Mouse (Mus musculus) megakaryocyte, adult 5-6 weeks (primary cell): Measurements from ENCODE around the gene Ptprd. TPM values are rescaled to one million over a fixed set of nuclear protein-coding genes. Genes with fewer than 3 reads are reported as not detected.

Source experiments
- ATAC-seq: 2 replicates; pipeline ENCODE4 v1.8.0; 2016; ENCODE audit warnings: mild to moderate bottlenecking, inconsistent platforms; ENCODE audit not compliant: poor library complexity, severe bottlenecking
- total RNA-seq, 2 experiments: library from RNA; stranded (forward) in 1 of 2; stranded (reverse) in 1 of 2; fragments of 153-499, 151-499 nt in 1 of 2; fragments of 221-1000, 200-1000 nt in 1 of 2; gene quantifications; 2 replicates each; pipeline versions ENCODE4 v1.2.3 to v1.2.4; 2015 to 2017

Gene Ptprd
- total RNA-seq, 2 experiments from 2014 or later, result 0.04 to 0.29 TPM

DNA sequence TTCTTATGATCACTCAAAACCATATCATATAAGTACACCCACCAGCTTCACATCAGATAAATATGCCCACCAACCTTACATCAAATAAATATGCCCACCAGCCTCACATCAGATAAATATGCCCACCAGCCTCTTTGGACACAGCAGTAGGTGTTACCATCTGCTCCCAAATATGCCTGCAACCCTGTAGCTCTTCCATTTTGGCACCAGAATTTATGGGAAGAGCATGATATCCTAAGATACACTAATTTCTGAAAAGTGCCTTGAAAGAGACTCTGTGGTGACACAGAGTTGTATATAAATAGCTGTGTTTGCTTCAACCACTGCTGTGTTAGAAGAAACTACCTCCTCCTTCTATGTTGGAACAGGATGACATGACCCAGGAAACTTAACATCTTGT, 1538.5 kb downstream of the Ptprd start:
- ATAC-seq, result no peak

DNA sequence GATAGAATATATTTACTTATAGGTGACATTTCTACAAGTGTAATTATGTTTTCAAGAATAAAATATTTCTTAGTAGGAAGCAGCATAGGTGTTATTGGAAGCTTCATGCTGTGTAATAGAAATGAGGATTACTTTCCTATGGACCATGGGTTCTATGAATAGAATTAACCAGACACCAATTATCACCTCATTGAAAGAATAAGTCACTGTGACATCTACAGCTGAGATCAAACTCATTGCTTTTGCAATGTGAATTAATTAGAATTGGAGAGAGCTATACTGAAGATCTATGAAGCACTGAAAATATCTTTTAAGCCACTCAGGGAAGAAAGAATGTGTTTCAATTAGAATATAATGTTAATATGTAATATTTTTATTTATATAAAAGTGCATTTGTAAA, 1539.1 kb downstream of the Ptprd start:
- no peak for ATAC-seq

DNA sequence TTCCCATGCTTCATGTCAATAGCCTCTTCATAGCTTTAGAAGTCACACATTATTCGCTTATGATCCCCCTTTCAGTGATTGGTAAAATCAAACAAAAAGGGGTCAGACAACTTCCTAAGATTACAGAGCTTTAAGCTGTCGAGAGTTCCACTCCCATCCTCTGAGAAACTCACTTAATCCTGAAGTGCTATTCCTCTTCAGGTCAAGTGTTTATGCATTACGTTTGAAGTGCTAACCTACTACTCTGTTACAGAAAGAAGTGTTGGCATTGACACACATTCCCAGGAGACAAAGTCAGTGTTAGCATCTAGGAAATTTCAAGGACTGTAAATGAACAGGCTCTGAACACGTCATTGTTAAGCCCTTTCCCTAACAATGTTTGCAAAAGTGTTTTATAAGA, 1550.0 kb downstream of the Ptprd start:
- no peak for ATAC-seq

DNA sequence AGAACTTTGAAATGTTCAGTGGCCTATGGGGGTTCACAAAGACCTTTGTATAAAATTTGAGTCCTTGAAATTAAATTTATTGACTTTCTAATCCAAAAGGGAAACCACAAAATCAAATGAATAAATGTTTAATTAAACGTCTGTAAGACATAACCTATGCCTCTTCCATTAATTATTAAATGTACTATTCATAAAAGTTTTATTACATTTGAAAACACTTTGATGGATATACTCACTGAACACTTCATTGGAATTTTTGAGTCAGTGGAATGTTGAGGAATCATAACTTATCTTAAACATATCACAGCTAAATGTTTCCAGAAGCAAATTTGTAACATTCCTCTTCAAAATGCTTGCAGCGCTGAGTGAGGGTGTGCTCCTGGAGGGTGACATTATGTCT, 1551.6 kb downstream of the Ptprd start:
- ATAC-seq, result no peak

DNA sequence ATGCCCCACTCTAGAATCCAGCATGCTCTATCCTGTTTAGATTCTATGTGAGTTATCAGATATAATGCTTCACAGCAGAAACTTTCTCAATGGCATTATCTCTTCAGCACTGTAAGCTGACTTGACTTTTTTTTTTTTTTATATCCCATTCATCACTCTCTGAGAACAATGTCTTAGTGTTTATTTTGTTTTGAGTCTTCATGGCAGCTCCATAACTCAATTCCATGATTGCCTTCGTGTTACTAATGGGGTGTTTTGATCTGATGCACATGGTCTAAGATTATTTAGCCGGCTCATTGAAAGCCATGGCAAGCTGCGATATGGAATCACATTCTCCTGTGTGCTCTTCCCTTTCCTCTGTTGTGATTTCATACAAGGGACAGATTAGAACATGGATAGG, 1555.0 kb downstream of the Ptprd start:
- no peak for ATAC-seq

DNA sequence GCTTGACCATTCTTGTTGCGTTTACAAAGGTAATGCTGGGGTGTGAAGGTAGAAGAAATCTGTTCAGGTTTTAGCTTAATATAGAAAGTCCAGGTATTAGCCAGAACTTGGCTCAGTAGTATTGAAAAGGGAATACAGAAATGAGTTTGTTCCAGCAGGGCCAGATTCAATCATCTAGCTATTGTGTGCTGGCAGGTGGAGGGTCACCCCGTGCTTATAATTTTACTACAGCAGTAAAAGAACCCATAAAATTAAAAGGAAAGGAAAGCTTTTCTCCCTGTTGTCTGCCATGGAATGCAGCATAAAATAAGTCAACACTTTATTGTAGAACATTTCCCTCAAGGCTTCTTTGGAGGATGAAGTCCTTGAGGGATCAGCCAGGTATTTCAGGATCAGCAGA, 1558.8 kb downstream of the Ptprd start:
- no peak for ATAC-seq

DNA sequence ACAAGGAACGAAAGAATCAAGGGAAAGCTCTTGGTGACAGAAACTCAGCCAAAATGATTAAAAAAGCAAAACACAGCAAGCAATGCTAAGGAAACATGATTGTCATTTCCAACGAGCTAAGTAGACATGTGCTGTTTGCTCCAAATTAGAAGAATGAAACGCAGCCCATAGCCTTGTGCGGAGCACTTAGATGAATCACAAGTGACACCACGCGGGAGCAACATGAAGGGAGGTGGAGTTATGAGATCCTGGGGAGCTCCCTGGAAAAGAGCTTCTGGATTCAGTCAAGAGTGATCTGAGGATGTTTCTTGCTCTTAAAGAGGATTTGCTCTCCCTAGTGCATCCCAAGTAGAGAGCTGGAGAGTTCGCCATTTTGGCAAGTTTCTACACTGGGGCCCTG, 1590.0 kb downstream of the Ptprd start:
- ATAC-seq, result no peak

DNA sequence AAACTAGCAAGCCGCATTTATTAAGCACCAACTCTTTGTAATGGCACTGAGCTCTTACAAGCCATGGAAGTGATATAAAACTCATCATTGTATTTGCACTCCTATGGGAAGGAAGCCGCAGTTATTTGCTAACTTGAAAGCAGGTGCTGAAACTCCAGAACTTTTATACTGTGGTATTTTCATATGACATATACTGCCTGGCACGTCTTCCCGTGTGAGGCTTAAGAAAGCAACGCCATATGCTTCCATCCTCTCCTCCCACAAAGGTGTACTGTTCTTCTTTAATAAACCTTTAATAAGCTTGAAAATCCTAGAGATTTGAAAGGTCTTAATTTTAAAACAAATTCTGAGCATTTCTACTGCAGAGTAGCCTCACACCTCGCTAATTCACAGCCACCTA, 1595.1 kb downstream of the Ptprd start:
- no peak for ATAC-seq

DNA sequence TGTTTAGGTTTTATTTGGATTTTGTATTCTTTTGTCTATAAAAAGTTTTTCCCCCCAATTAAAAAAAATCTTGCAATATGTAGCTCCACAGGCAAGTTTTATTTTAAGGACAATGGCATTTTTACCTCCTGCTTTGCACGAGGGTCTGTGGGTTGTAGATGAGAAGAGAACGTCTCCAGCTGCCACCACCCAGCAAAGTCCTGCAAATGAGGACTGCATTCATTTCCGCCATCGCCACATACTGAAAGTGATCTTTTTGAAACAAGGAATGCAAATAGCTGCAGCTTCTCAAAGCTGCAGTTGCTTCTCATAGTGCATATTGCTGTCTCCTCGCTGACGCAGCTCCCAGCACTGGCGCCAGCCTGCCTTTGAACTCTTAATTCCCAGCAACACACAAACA, 1603.5 kb downstream of the Ptprd start:
- ATAC-seq, result no peak

DNA sequence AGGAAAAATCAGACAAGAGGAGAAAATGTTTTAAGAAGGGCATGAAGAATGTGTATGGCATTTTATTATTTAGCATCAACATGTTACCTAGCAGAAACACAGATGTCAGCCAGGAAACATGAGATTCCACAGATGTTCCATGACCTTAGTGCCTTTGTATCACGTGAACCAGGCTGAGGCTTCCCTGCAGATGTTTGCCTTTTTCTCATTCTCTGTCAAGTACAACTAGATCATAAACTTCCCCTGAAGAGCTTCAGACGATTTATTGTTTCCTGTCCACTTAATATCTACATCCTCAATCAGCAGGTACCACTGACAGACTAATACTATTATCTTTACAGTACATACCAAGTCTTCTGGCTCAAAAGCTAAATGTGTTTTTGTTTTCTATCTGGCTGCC, 1605.0 kb downstream of the Ptprd start:
- no peak for ATAC-seq

DNA sequence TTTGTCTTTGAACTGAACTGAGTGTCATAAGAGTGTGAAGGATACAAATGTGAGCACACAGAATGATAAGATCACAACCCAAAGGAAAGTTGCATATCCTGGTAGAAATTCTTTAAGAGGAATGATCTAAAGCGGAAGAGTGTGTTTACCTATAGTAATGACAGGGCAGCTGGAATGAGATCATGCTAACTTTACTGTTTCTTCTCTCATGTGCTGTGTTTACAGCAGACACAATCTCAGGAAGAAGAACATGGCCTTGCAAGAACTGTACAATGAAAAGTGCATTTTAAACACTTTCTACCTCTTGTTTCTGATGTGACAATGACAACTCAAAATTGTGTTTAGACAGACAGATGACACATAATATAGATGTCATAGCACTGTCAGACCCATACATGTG, 1621.0 kb downstream of the Ptprd start:
- ATAC-seq, result no peak

DNA sequence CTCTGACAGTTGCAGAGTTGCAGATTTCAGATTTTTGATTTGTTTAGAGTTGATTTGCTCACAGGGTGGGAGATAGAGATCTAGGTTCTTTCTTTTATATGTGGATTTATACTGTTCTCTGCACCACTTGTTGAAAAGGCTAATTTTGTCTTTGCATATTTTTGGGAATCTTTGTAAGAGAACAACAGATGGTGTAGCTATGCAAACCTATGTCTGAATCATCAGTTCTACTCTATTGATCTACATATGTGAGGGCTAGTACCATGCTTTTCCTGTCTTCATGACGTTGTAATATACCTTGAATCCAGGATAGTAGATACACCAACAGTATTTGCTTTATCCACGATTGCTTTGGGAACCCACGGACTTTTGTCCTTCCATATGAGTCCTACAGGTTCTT, 1628.7 kb downstream of the Ptprd start:
- no peak for ATAC-seq

DNA sequence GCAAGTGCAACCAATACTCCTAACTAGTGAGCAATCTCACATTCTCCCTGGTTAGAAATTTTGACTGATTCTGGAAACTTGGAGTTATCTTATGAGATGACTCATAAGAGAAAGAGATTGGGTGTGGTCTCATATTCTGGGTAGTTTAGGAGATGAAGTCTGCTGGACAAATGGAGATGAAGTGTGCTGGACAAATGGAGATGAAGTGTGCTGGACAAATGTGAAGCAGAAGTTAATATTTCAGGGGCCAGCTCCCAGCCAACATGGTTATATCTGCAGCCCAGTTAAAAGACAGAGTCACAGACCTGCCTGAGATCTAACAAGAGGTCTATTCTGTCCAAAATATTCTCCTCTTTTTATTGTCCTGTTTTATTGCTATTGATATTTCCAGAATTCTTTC, 1645.8 kb downstream of the Ptprd start:
- no peak for ATAC-seq

DNA sequence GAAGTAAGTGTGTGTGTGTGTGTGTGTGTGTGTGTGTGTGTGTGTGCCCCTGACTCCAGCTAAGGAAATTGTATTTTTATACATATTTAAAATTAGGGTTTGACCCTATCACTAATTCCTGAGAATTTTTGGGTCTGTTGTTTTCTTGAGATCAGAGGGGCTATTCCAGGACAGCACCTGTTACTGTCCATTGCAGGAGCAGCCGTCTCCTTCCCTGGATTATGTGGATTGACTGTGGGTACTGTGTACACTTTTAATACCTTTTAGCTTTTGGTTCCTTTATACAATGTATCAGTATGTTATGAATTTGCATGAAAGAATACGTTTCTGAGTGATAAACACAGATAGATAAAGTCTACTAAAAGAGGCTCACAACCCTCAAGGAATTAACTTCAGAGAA, 1670.0 kb downstream of the Ptprd start:
- ATAC-seq, result no peak

DNA sequence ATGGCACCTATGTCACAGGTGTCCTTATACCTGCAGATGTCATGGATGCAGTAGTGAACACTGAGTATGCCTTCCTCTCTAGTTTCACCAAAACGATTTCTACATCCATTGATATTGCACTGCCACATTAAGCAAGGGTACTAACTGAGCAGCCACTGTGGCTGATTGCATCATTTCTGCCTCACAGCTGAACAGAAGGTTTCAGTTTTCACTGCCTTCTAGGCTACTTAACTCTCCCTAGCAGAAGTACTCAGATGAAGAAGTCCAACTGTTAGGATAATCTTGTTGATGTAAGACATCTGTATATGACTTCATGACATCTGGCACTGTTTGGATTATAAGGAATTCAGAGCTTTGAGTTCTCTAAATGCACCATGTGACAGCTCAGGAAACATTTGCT, 1678.8 kb downstream of the Ptprd start:
- no peak for ATAC-seq

DNA sequence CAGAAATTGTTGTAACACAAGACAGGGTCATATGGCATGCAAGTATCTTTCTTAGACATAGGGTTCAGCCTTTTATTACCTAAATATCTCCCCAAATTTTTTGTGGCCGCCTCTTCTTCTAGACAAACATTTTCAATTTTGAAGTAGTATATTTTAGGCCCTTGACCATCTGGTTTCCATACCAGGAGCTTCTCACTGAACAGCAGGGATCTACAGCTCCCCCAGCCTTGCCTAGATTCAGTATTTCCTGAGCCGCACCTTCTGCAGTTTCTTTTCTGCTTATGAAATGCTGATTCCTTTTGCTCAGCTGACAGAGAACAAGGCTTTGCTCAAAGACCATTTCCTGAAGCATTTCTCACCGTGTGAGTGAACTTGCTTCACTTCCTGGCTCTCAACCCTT, 1686.5 kb downstream of the Ptprd start:
- ATAC-seq, result no peak

DNA sequence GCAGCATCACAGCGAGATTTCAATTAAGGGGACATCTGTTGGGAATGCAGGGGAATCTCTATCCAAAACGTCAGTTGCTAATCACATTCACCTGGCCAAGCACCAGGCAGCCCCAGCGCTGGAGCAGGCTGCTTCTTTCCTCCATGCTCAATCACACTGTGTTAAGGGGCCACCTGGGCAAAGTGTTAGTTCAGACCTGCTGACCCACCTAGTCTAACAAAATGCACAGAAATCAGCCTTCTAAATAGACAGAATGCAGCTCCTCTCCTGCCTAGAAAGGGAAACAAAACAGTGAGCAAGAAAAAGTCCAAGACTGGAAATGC, 1708.5 kb downstream of the Ptprd start:
- no peak for ATAC-seq

DNA sequence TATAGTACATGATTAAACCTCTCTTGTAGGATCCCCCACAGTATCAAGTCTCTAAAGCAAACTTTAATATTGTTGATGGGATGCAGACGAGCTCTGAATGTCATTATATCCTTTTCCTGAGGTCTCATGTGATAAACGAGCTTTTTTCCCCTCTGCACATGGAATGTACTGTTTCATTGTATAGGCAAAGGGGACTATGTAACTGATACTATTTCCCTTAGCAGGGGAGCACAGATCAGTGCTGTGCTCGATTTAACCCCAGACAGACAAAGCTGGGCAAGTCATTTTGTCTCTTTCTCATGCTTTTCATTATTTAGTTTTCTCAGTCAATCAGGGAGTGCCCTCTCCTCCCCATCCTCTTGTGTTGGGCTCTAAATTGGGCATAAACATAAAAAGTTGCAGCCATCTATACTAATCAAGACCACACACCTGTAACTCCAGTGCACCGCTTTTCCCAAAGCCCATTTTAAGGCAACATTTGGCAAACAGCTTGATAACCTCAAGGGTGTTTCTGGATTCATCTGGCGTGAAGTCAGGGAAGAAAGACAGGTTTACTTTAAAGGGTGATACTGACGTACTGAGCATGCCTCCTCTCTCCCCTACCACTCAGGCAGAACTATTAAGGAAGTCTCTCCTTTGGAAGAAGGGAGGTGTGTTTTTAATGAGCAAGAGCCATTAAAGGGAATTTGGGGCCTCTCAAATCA, 1709.0 kb downstream of the Ptprd start:
- no peak for ATAC-seq

DNA sequence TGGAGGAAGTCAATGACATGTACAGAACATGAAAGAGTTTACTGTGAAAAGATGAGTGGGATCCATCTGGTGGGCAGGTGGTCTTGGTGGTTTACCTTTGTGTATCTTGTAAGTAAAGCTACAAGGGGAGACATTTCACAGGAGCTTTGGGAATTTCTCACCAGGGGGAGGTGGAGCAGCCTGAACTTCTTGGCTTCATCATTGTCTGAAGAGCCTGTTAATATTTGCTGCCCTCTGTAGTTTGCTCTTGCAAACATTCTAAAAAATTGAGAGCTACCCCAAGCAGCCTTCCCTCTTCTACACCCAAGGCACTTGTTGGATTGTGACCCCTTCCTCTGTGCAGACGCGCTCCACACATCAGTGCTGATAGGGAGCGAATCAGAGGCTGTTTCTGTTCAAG, 1725.9 kb downstream of the Ptprd start:
- ATAC-seq, result no peak

DNA sequence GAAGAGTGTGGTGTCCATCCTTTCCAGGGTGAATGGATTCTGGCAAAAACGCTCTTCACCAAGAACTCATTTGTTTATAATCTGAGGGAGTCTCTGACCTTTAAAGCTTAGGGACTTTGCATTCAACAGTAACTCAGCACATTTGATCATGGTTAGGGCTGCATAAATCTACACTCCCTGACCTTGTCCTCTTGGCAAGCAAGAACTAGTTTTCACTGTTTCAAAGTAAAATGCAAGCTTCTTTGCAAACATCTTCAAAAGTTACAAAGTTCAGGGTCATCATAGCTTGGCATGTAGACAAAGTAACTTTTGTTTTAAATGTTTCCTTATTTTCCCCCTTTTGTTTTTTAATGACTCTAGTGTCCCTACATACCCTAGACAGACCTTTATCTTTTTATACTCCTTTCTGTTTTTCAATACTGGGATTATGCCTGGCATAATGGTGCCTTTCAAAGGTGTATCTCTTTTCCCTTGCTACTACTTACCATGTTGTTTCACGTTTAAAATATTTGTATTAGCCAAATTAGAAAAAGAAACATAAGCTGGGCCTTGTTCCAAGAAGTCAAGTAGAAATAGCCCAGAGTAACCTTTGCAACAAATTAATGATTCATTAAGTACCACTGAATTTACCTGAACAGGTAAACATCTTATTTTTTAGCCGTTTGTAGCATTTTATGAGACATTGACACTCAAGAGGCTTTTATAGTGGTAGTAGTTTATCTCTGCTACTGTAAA, 1743.2 kb downstream of the Ptprd start:
- no peak for ATAC-seq

DNA sequence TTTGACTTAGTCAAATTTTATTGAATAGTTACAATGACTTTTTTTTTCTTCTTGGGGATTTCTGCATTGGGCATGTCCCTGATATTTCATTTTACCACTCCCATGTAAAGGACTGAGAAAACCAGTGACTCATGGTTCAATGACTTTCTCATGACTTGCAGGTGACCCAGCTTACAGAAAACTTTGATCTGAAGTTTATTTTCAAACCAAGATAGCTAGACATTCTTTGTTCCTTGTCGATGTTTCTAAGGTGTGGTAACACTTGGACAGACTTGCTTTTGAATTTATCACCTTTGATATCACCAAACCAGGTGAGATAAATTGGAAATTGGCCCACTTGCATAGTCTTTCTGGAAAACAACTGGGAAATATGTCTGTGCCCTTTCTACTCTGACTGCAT, 1747.1 kb downstream of the Ptprd start:
- ATAC-seq, result no peak

DNA sequence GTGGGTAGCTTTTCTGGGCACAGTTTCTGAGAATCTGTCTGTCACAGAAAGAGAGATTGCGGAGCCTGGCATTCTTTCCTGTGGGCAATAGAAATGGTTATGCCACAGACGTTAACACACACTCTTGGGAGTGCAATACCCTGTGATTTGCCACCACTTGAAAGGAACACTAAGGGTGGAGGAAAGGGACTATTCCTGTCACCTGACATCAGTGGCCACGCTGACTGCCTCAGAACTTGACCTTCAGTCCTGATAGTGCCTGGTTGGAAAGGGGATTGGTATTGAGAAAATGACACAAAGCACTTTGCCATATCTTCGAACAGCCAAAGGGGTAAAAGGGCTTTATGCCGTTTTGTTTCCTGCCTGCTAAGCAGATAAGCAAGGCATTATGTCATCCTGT, 1750.4 kb downstream of the Ptprd start:
- ATAC-seq, result no peak

DNA sequence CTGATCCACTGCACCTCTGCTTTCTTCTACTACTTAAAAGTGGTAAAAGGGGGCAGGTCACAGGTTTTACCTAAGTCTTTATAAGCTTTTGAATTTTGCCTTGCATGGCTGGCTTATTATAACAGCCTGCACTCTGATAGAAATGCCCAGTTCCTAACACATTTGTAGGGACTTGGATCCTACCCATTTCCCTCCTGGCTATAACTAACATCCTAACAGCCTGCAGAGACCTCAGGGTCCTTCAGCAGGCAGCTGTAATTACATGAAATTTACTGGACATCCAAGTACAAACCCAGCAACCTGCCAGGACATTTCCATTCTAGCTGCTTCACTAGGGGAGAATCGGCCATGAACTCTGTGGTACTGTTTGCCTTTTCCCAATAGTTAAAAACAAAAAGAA, 1751.2 kb downstream of the Ptprd start:
- no peak for ATAC-seq
